Mouse (Mus musculus) E14TG2a.4 (cell line): Measurements from ENCODE around the gene Mast4.

ENCODE experiments used
- CTCF ChIP-seq: conservative IDR thresholded peaks from 2 replicates; pipeline ENCODE4 v1.5.1; 2014; ENCODE audit warnings: low read length
- NANOG ChIP-seq: IDR thresholded peaks from 2 replicates; pipeline ENCODE4 v1.6.1; 2014; ENCODE audit warnings: borderline replicate concordance, low read length, mixed read lengths
- POU5F1 ChIP-seq: IDR thresholded peaks from 2 replicates; pipeline ENCODE4 v1.6.1; 2014; ENCODE audit warnings: low read length, borderline replicate concordance

DNA sequence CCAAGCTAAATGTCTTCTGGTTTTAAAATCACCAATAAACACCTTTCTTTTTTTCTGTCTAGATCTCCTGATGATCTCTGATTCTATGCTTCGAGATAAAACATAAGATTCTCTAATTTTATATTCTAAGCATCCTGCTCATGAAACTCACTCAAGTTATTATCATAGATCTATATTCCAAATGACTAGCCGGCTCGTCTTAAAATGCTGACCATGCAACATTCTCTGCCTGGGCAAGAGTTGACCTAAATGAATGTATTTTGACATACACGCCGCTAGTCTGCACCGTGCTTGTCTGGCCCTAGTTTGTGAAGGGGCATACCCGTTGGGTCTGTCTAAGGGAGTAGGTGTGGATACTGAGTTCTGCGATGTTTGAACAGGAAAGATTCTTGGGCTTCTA lies 579.2 kb downstream of the Mast4 start:
- TF ChIP-seq CTCF (no peak), NANOG (no peak), POU5F1 (no peak)
